26 mouse cellular contexts compared by ENCODE assay signal in the genomic region with DNA sequence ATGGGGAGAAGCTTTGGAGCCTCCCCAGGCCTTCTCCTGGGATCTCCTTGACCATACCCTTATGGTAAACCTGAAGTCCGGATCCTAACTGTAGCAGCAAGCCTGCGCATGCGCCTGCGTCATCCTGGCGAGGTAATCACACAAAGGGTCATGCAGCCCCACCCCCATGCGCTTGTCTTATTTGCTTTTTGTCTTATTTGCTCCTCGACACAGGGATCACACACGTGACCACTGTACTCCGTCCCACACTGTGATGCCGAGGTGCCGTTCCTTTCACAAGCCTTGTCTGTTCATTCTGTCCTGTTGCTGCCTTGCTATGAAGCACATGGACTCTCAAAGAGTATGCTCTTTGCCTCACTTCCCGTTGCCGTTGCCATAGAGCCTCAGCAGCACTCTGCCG.
"Had no signal": no experiment of that assay in that cellular context is flagged by ENCODE, and none has a peak within 500 bp of the region (broad histone marks: within the 10 kb centered on the region; RNA-seq: fewer than 3 reads in every experiment).

No protein-coding gene starts in this region.

- H3K9ac ChIP-seq: heart, embryonic 13.5 days; heart, embryonic 15.5 days; hindbrain, embryonic 13.5 days; hindbrain, embryonic 15.5 days; kidney, embryonic 15.5 days; limb, embryonic 12.5 days had no signal

- H3K36me3 ChIP-seq: heart, embryonic 13.5 days; heart, embryonic 15.5 days; hindbrain, embryonic 13.5 days; hindbrain, embryonic 15.5 days; kidney, embryonic 15.5 days; limb, embryonic 10.5 days; limb, embryonic 12.5 days had no signal

- H3K9me3 ChIP-seq: heart, embryonic 13.5 days; heart, embryonic 15.5 days; hindbrain, embryonic 13.5 days; hindbrain, embryonic 15.5 days; kidney, embryonic 15.5 days; limb, embryonic 10.5 days; limb, embryonic 12.5 days had no signal

- H3K27me3 ChIP-seq: heart, embryonic 13.5 days; heart, embryonic 15.5 days; hindbrain, embryonic 13.5 days; hindbrain, embryonic 15.5 days; kidney, embryonic 15.5 days; limb, embryonic 12.5 days had no signal

- ATAC-seq: hindbrain, postnatal 0 days; intestine, embryonic 16.5 days had no signal

- H3K27ac ChIP-seq: heart, adult 2 months; heart, embryonic 13.5 days; heart, embryonic 15.5 days; hindbrain, embryonic 13.5 days; hindbrain, embryonic 15.5 days; hindbrain, postnatal 0 days; kidney, embryonic 15.5 days; kidney, postnatal 0 days; limb, embryonic 10.5 days; limb, embryonic 12.5 days had no signal

- H3K4me1 ChIP-seq: heart, embryonic 15.5 days had no signal

- DNase-seq: gastrocnemius, postnatal 14 days; gastrocnemius, postnatal 36 days; heart, adult 11 months; heart, adult 2 months; heart, postnatal 14 days; heart, postnatal 36 days; kidney, adult 11 months; kidney, adult 2 months; kidney, adult 9 months; kidney, postnatal 14 days; kidney, postnatal 36 days; layer of hippocampus, adult 9-11 months; layer of hippocampus, postnatal 36 days; liver had no signal

- H3K4me2 ChIP-seq: heart, embryonic 11.5 days; heart, embryonic 13.5 days; heart, embryonic 15.5 days; hindbrain, embryonic 13.5 days; hindbrain, embryonic 15.5 days; kidney, embryonic 15.5 days; limb, embryonic 12.5 days; liver, embryonic 11.5 days had no signal

- H3K4me3 ChIP-seq: heart, adult 2 months; heart, embryonic 13.5 days; heart, embryonic 15.5 days; hindbrain, embryonic 13.5 days; hindbrain, embryonic 15.5 days; kidney, embryonic 15.5 days; limb, embryonic 10.5 days; limb, embryonic 12.5 days had no signal
